Mouse (Mus musculus) midbrain, embryonic 11.5 days (tissue): Measurements from ENCODE around the gene Gpr84. TPM values are rescaled to one million over a fixed set of nuclear protein-coding genes. Genes with fewer than 3 reads are reported as not detected.

Experiments used
- ATAC-seq: fragments of 200-750 bp; cut with Nextera tagmentation; 2 replicates; pipeline ENCODE4 v1.8.0; 2017; ENCODE audit warnings: moderate TSS enrichment, moderate library complexity; ENCODE audit not compliant: low FRiP score
- DNase-seq: peaks from one replicate; pipeline ENCODE4 v3.0.0; 2015; ENCODE audit warnings: low spot score; ENCODE audit errors: missing footprints
- H3K27ac ChIP-seq: fragments of 300-500 bp; sonication (generic); 2 replicates; pipeline ENCODE4 v1.5.1; 2014; ENCODE audit warnings: low read depth, low read length
- H3K27me3 ChIP-seq: fragments of 300-500 bp; sonication (generic); 2 replicates; pipeline ENCODE4 v1.6.1; 2014; ENCODE audit warnings: mild to moderate bottlenecking, low read length, moderate library complexity, mixed read lengths; ENCODE audit not compliant: control insufficient read depth, insufficient read depth
- H3K36me3 ChIP-seq: fragments of 300-500 bp; sonication (generic); 2 replicates; pipeline ENCODE4 v1.6.1; 2014; ENCODE audit warnings: mild to moderate bottlenecking, low read length, moderate library complexity, mixed read lengths; ENCODE audit not compliant: control insufficient read depth, insufficient read depth
- H3K4me1 ChIP-seq: fragments of 300-500 bp; sonication (generic); 2 replicates; pipeline ENCODE4 v1.6.1; 2014; ENCODE audit warnings: low read length; ENCODE audit not compliant: control insufficient read depth, insufficient read depth
- H3K4me2 ChIP-seq: fragments of 300-500 bp; sonication (generic); 2 replicates; pipeline ENCODE4 v1.6.1; 2014; ENCODE audit warnings: mild to moderate bottlenecking, moderate library complexity
- H3K4me3 ChIP-seq: fragments of 300-500 bp; sonication (generic); 2 replicates; pipeline ENCODE4 v1.5.1; 2014; ENCODE audit warnings: low read depth, low read length
- H3K9ac ChIP-seq: fragments of 300-500 bp; sonication (generic); 2 replicates; pipeline ENCODE4 v1.6.1; 2014; ENCODE audit warnings: low read length
- H3K9me3 ChIP-seq: fragments of 300-500 bp; sonication (generic); 2 replicates; pipeline ENCODE4 v1.6.1; 2016; ENCODE audit warnings: low read length; ENCODE audit not compliant: control insufficient read depth
- WGBS: fragments of 180-500 bp; shearing (Covaris S2); extraction: QIAGEN DNeasy Blood & Tissue Kit; methylation state at CpG from one replicate; pipeline ENCODE4 v1.1.7; 2014; 5-methylcytosine and 5-hydroxymethylcytosine counted together
- polyA plus RNA-seq: library from polyadenylated mRNA; unstranded; fragments of >200 nt; fragmentation: Nextera tagmentation; extraction: Ambion mirVana; gene quantifications from 2 replicates; pipeline ENCODE4 v1.2.1, GENCODE M21; 2014

The Gpr84 gene
- polyA plus RNA-seq, 1 experiment from 2014 or later, result 0.12 TPM

- Histone ChIP-seq H3K4me3 (no peak overlapping the region), H3K4me2 (no peak overlapping the region), H3K27ac (no peak overlapping the region), H3K9ac (no peak overlapping the region), H3K4me1 (no peaks in the 10 kb centered on the region), H3K9me3 (no peaks in the 10 kb centered on the region), H3K36me3 (no peaks in the 10 kb centered on the region), H3K27me3 (no peaks in the 10 kb centered on the region)
- ATAC-seq, result no peak
- DNase-seq, result no peak
- 91% methylated on average over 11 of the region's 11 CpGs for WGBS
Observed at GRCm38 (mm10) chr15:103353511-103354256, 43.3 kb upstream of the Gpr84 start.

GRCm38 (mm10) chr15:103352856-103353255 is 42.4 kb upstream of the Gpr84 start:
- Histone ChIP-seq H3K9ac (no peak overlapping the region), H3K27me3 (no peaks in the 10 kb centered on the region), H3K36me3 (no peaks in the 10 kb centered on the region), H3K4me2 (no peak overlapping the region), H3K9me3 (no peaks in the 10 kb centered on the region), H3K4me1 (no peaks in the 10 kb centered on the region), H3K4me3 (no peak overlapping the region), H3K27ac (no peak overlapping the region)
- ATAC-seq (peak; percentile 52; the same call in 1 of the 2 replicates), DNase-seq (peak; percentile 93)
- 56% methylated on average over 4 of the region's 4 CpGs for WGBS

- Histone ChIP-seq H3K9me3 (no peaks in the 10 kb centered on the region), H3K9ac (no peak overlapping the region), H3K27ac (no peak overlapping the region), H3K4me2 (no peak overlapping the region), H3K27me3 (no peaks in the 10 kb centered on the region), H3K36me3 (peaks cover 5% of the 10 kb centered on the region; the same call in 1 of the 2 replicates), H3K4me3 (no peak overlapping the region), H3K4me1 (no peaks in the 10 kb centered on the region)
- ATAC-seq (no peak), DNase-seq (peak; percentile 83)
- WGBS, result 10% methylated on average over 2 of the region's 2 CpGs
Observed at GRCm38 (mm10) chr15:103347275-103347684, 36.9 kb upstream of the Gpr84 start.

- ATAC-seq (no peak), DNase-seq (no peak)
- Histone ChIP-seq H3K4me3 (no peak overlapping the region), H3K27ac (no peak overlapping the region), H3K9me3 (no peaks in the 10 kb centered on the region), H3K9ac (no peak overlapping the region), H3K27me3 (peaks cover 9% of the 10 kb centered on the region; the same call in 1 of the 2 replicates), H3K4me2 (no peak overlapping the region), H3K36me3 (peaks cover 5% of the 10 kb centered on the region; the same call in 1 of the 2 replicates), H3K4me1 (no peaks in the 10 kb centered on the region)
- WGBS, result 84% methylated on average over 6 of the region's 6 CpGs
Observed at GRCm38 (mm10) chr15:103345789-103346188, 35.4 kb upstream of the Gpr84 start.

- H3K4me3 ChIP-seq, result no peak overlapping the region
- no peaks in the 10 kb centered on the region for H3K9me3 ChIP-seq
- ATAC-seq (no peak), DNase-seq (peak; percentile 53)
- peaks cover 5% of the 10 kb centered on the region; the same call in 1 of the 2 replicates for H3K36me3 ChIP-seq
- H3K4me2 ChIP-seq, result no peak overlapping the region
- peaks cover 9% of the 10 kb centered on the region for H3K4me1 ChIP-seq
- no peak overlapping the region for H3K27ac ChIP-seq
- H3K9ac ChIP-seq, result no peak overlapping the region
- peaks cover 17% of the 10 kb centered on the region; the same call in 1 of the 2 replicates for H3K27me3 ChIP-seq
Observed at GRCm38 (mm10) chr15:103343556-103343955, 33.1 kb upstream of the Gpr84 start.

GRCm38 (mm10) chr15:103343008-103343407 is 32.6 kb upstream of the Gpr84 start:
- H3K36me3 ChIP-seq, result peaks cover 5% of the 10 kb centered on the region; the same call in 1 of the 2 replicates
- 82% methylated on average over 2 of the region's 3 CpGs for WGBS
- no peak overlapping the region for H3K9ac ChIP-seq
- no peaks in the 10 kb centered on the region for H3K9me3 ChIP-seq
- H3K4me1 ChIP-seq, result peaks cover 9% of the 10 kb centered on the region
- ATAC-seq (no peak), DNase-seq (peak; percentile 53)
- H3K4me3 ChIP-seq, result no peak overlapping the region
- H3K27me3 ChIP-seq, result peaks cover 17% of the 10 kb centered on the region; the same call in 1 of the 2 replicates
- H3K27ac ChIP-seq, result no peak overlapping the region
- H3K4me2 ChIP-seq, result no peak overlapping the region

GRCm38 (mm10) chr15:103342415-103342814 is 32.0 kb upstream of the Gpr84 start:
- 13% methylated on average over 4 of the region's 4 CpGs for WGBS
- Histone ChIP-seq H3K4me2 (no peak overlapping the region), H3K36me3 (peaks cover 5% of the 10 kb centered on the region; the same call in 1 of the 2 replicates), H3K4me1 (peaks cover 9% of the 10 kb centered on the region), H3K9me3 (no peaks in the 10 kb centered on the region), H3K9ac (no peak overlapping the region), H3K27me3 (peaks cover 17% of the 10 kb centered on the region; the same call in 1 of the 2 replicates), H3K4me3 (no peak overlapping the region), H3K27ac (no peak overlapping the region)
- peak; percentile 8 for ATAC-seq
- peak; percentile 97 for DNase-seq

- H3K4me2 ChIP-seq, result 0 out of 2 replicates have a peak overlapping the region, but pooled peaks have one; percentile 9
- no peak for ATAC-seq
Observed at GRCm38 (mm10) chr15:103341547-103341946, 31.1 kb upstream of the Gpr84 start.

GRCm38 (mm10) chr15:103340786-103341185 is 30.4 kb upstream of the Gpr84 start:
- Histone ChIP-seq H3K36me3 (no peaks in the 10 kb centered on the region; the same call in 1 of the 2 replicates), H3K9me3 (no peaks in the 10 kb centered on the region), H3K4me2 (peak overlapping the region; percentile 74; the same call in 1 of the 2 replicates), H3K4me3 (peak overlapping the region; percentile 53; the same call in 1 of the 2 replicates), H3K4me1 (peaks cover 9% of the 10 kb centered on the region), H3K27me3 (peaks cover 17% of the 10 kb centered on the region; the same call in 1 of the 2 replicates), H3K9ac (peak overlapping the region; percentile 59), H3K27ac (no peak overlapping the region)
- no peak for ATAC-seq
- WGBS, result 22% methylated on average over 4 of the region's 4 CpGs
- DNase-seq, result no peak

More at GRCm38 (mm10) chr15:103341547-103341946, 31.1 kb upstream of the Gpr84 start:
- H3K36me3 ChIP-seq, result peaks cover 4% of the 10 kb centered on the region; the same call in 1 of the 2 replicates
- DNase-seq, result no peak
- H3K27ac ChIP-seq, result no peak overlapping the region
- 62% methylated on average over 8 of the region's 8 CpGs for WGBS
- no peak overlapping the region for H3K9ac ChIP-seq
- H3K4me3 ChIP-seq, result no peak overlapping the region
- H3K27me3 ChIP-seq, result peaks cover 17% of the 10 kb centered on the region; the same call in 1 of the 2 replicates
- peaks cover 9% of the 10 kb centered on the region for H3K4me1 ChIP-seq
- H3K9me3 ChIP-seq, result no peaks in the 10 kb centered on the region
